Mouse (Mus musculus) heart, postnatal 25 days (tissue): ENCODE results near the gene Hectd2. TPM values are rescaled to one million over a fixed set of nuclear protein-coding genes. Genes with fewer than 3 reads are reported as not detected.

Source experiments
- DNase-seq: peaks from one replicate; pipeline ENCODE4 v3.0.0; 2022; ENCODE audit warnings: low spot score
- intact Hi-C: fragments of 180-260 bp; cut with DNase I; formaldehyde crosslinking; loops from one replicate; pipeline ENCODE4 v1.15.1; 2025
- total RNA-seq, 2 experiments: library from RNA; stranded (reverse); gene quantifications; 2 replicates each; pipeline ENCODE4 v1.2.3; 2021

The Hectd2 gene
- total RNA-seq, result 1 to 10 TPM; 1.6 to 1.8 TPM

GRCm38 (mm10) chr19:36554046-36554784 lies at the start of gene Hectd2:
Gene Hectd2 (plus strand): TSS chr19:36554639.
- intact Hi-C loops, result loop anchor here (2.0 to 10.0 kb wide), 3 partner anchors 15 to 439 kb away; no protein-coding TSS in a partner anchor
- DNase-seq, result peak; percentile 44

GRCm38 (mm10) chr19:36504716-36505115 lies 49.7 kb upstream of the Hectd2 start:
- intact Hi-C loops, result no loop called here
- no peak for DNase-seq

GRCm38 (mm10) chr19:36511305-36511704 lies 43.1 kb upstream of the Hectd2 start:
- intact Hi-C loops, result no loop called here
- DNase-seq, result no peak

- intact Hi-C loops, result no loop called here
Measured at GRCm38 (mm10) chr19:36518461-36518860, 36.0 kb upstream of the Hectd2 start.

DNA sequence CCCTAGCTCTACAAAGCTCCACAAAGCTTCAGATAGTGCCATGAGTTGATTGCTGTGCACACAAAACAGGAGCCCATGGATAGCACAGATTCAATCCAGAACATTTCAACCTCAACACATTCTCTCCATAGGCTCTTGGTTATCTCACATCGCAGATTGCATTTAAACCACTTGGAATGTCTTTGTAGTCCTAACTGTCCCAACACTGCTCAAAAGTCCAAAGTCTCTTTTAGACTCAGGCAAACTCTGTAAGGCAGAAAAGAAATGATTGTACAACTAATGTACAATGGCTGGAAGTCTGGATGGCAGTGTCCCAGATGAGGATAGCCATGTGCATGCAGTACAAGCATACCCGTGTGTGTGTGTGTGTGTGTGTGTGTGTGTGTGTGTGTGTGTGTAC lies 32.9 kb upstream of the Hectd2 start:
- intact Hi-C loops, result no loop called here

More at GRCm38 (mm10) chr19:36518461-36518860, 36.0 kb upstream of the Hectd2 start:
- DNase-seq, result no peak

GRCm38 (mm10) chr19:36522558-36523195 lies 31.8 kb upstream of the Hectd2 start:
- intact Hi-C loops, result no loop called here

More for the DNA sequence above, 32.9 kb upstream of the Hectd2 start:
- no peak for DNase-seq

DNA sequence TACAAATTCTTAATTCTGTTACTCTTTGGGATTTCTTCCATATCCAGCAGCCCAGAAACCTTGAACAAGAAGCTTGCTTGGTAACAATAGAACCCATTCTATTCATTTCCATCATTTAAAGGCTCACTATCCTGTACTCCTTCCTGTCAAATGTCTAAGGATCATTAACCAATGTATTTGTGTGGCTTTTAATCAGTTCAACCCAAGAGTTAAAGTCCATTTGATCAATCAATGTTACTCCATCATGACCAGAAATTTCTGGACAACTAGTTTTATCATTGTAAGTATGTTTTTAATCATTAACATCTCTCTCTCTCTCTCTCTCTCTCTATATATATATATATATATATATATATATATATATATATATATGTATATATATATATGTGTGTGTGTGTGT lies 29.4 kb upstream of the Hectd2 start:
- DNase-seq, result no peak
- intact Hi-C loops, result no loop called here

More at GRCm38 (mm10) chr19:36522558-36523195, 31.8 kb upstream of the Hectd2 start:
- no peak for DNase-seq

DNA sequence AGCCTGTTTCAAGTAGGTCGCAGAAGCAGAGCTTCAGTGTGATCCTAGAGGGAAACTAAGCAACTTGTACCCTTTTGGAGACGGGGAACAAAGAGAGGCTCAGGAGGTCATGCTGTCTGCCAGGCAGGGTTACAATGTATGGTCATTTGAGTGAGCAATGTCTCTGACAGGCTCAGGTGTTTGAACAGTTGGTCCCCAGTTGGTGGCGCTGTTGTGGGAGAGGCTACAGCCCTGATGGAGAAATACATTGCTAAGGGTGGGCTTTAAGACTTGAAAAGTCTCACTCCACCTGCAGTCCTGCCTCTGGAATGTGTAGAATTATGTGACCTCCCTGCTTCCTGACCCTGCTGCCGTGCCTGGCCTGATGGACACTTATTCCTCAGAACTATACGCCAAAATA lies 21.4 kb upstream of the Hectd2 start:
- no peak for DNase-seq
- intact Hi-C loops, result no loop called here

- intact Hi-C loops, result no loop called here
- DNase-seq, result no peak
Measured at GRCm38 (mm10) chr19:36534011-36534765, 20.3 kb upstream of the Hectd2 start.

DNA sequence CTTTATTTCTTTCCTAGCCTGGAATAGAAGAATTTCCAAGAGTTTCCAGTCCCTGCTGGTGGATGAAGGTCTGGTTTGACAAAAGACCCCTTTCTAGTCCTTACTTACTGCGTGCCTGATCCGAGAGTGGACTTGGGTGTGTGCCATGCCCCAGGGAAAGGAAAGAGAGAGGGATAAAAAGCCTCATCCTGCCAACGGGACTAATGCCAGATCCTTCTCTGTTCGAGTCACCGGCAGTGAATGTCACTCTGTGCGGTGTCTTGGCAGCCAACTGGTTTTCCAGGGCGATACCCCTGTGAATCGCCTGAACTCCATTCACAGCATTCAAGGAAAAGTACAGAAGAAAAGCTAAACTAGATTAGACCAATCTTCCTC lies 19.7 kb upstream of the Hectd2 start:
- intact Hi-C loops, result loop anchor here (5.0 kb wide), 1 partner anchor 203 kb away; the partner anchor contains the start of gene Ppp1r3c
- DNase-seq, result peak; percentile 7

GRCm38 (mm10) chr19:36535186-36535585 lies 19.3 kb upstream of the Hectd2 start:
- no peak for DNase-seq
- intact Hi-C loops, result loop anchor here (5.0 kb wide), 1 partner anchor 202 kb away; the partner anchor contains the start of gene Ppp1r3c

DNA sequence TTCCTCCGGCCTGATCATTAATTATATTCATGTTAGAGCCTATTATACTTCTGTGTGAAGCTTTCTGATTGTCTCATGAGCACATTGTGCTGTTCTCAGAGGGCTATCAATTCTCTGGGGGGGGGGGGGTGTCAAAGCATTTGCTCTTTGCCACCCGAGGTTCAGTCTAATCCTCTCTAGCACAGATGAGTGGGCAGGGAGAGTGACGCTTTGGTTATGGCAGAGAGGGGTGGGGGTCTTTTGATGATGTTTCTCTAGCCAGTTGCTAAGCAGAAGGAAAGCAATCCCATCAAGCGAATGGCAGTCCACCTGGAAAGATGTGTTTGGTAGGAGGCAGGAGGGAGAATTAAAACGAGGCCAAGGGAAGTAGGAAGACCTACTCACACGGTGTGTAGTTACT lies 18.6 kb upstream of the Hectd2 start:
- intact Hi-C loops, result loop anchor here (5.0 kb wide), 1 partner anchor 201 kb away; the partner anchor contains the start of gene Ppp1r3c
- DNase-seq, result no peak

- intact Hi-C loops, result loop anchor here (5.0 kb wide), 1 partner anchor 200 kb away; the partner anchor contains the start of gene Ppp1r3c
- no peak for DNase-seq
Measured at GRCm38 (mm10) chr19:36536929-36537328, 17.5 kb upstream of the Hectd2 start.

DNA sequence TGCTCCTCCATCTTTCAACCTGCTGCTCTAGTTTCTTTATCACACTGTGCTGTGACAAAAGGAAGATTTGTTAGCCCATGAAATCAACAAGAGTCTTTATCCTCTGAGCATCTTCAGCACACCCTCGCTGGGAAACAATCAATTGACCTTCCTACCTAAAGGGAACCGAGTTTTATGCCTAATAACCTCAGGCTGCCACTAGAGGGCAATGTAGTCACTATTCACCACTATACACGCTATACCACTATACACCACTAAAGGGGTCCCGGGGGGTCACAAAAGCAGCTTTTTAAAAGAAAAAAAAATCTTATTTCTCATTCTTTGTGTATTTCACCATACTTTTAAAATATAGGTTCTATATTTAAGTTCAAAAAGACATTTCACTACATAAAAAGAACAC lies 15.9 kb upstream of the Hectd2 start:
- intact Hi-C loops, result loop anchor here (2.0 to 5.0 kb wide), 2 partner anchors 16 to 199 kb away; partner anchors contain the start of genes Hectd2 and Ppp1r3c
- no peak for DNase-seq

- intact Hi-C loops, result loop anchor here (2.0 to 5.0 kb wide), 2 partner anchors 15 to 198 kb away; partner anchors contain the start of genes Hectd2 and Ppp1r3c
Measured at GRCm38 (mm10) chr19:36539311-36539710, 15.1 kb upstream of the Hectd2 start.

GRCm38 (mm10) chr19:36540012-36540606 lies 14.3 kb upstream of the Hectd2 start:
- DNase-seq, result no peak
- intact Hi-C loops, result no loop called here

More at GRCm38 (mm10) chr19:36539311-36539710, 15.1 kb upstream of the Hectd2 start:
- no peak for DNase-seq

DNA sequence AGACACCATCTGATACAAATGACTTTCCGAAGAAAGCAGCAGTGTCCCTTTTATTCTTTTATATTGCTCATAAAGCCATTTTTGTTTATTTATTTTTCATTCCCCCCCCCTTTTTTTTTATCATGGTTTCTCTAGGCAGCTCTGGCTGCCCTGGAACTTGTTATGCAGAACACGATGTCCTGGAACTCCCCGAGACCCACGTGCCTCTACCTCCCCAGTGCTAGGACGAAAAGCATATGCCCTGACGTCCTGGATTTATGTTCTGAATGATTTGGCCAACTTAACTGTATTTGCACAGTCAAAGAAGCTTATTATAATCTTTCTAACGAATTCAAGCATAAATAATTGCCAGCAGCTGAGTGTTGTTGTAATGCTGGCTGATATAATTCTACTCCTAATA lies 13.7 kb upstream of the Hectd2 start:
- intact Hi-C loops, result no loop called here
- DNase-seq, result no peak

DNA sequence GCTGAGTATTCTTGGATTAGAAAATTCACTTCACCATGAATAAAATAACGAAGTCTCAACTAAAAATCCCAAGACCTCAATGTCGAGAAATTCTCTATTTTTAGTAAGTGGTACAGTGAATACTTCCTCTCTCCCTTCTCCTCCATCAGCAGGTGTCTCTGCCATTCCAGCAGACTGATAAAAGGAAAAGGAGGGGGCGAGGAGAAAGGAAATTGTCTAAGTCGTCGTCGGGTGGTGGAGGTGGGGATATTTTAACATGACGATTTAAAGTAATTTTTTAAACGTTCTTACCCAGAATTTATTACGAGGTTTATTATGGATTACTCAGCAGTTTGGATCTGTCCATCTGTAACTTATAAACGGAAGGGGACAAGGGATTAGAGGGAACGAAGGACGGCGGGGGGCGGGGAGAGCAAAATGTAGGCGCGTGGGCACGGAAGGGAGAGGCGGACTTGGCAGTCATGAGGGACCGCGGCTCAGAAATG lies 836 bp upstream of the Hectd2 start:
- DNase-seq, result no peak
- intact Hi-C loops, result loop anchor here (2.0 to 10.0 kb wide), 3 partner anchors 15 to 439 kb away; no protein-coding TSS in a partner anchor
